Mouse (Mus musculus) kidney, embryonic 14.5 days (tissue): ENCODE data around the gene 0610030E20Rik. TPM values are rescaled to one million over a fixed set of nuclear protein-coding genes. Genes with fewer than 3 reads are reported as not detected.

ENCODE experiments used
- ATAC-seq: fragments of 200-750 bp; cut with Nextera tagmentation; 2 replicates; pipeline ENCODE4 v1.8.0; 2017; ENCODE audit warnings: moderate number of reproducible peaks, mild to moderate bottlenecking, moderate TSS enrichment, moderate library complexity; ENCODE audit not compliant: low FRiP score, low TSS enrichment
- H3K27ac ChIP-seq: fragments of 300-500 bp; sonication (generic); 2 replicates; pipeline ENCODE4 v1.5.1; 2014; ENCODE audit warnings: low read depth, mild to moderate bottlenecking, low read length, moderate library complexity, mixed read lengths
- H3K27me3 ChIP-seq: fragments of 300-500 bp; sonication (generic); 2 replicates; pipeline ENCODE4 v1.6.1; 2014; ENCODE audit warnings: mild to moderate bottlenecking, low read length; ENCODE audit not compliant: control insufficient read depth, insufficient read depth
- H3K36me3 ChIP-seq: fragments of 300-500 bp; sonication (generic); 2 replicates; pipeline ENCODE4 v1.6.1; 2014; ENCODE audit warnings: low read length, mixed read lengths; ENCODE audit not compliant: control insufficient read depth, insufficient read depth
- H3K4me1 ChIP-seq: fragments of 300-500 bp; sonication (generic); 2 replicates; pipeline ENCODE4 v1.6.1; 2014; ENCODE audit warnings: low read length, mixed read lengths; ENCODE audit not compliant: control insufficient read depth, insufficient read depth
- H3K4me2 ChIP-seq: fragments of 300-500 bp; sonication (generic); replicated peaks from 2 replicates; pipeline ENCODE4 v1.6.1; 2014; ENCODE audit warnings: low read depth, mild to moderate bottlenecking, low read length
- H3K4me3 ChIP-seq: fragments of 300-500 bp; sonication (generic); 2 replicates; pipeline ENCODE4 v1.5.1; 2014; ENCODE audit warnings: mild to moderate bottlenecking, low read length
- H3K9ac ChIP-seq: fragments of 300-500 bp; sonication (generic); 2 replicates; pipeline ENCODE4 v1.6.1; 2014; ENCODE audit warnings: low read depth, mild to moderate bottlenecking, low read length, moderate library complexity
- H3K9me3 ChIP-seq: fragments of 300-500 bp; sonication (generic); 2 replicates; pipeline ENCODE4 v1.6.1; 2016; ENCODE audit warnings: low read length; ENCODE audit not compliant: control insufficient read depth
- WGBS: fragments of 180-500 bp; shearing (Covaris S2); extraction: QIAGEN DNeasy Blood & Tissue Kit; methylation state at CpG from one replicate; pipeline ENCODE4 v1.1.7; 2014; 5-methylcytosine and 5-hydroxymethylcytosine counted together
- polyA plus RNA-seq: library from polyadenylated mRNA; unstranded; fragments of >200 nt; fragmentation: Nextera tagmentation; extraction: Ambion mirVana; gene quantifications from 2 replicates; pipeline ENCODE4 v1.2.1, GENCODE M21; 2014

The 0610030E20Rik gene
- polyA plus RNA-seq, 1 experiment from 2014 or later = 29.8 TPM

DNA sequence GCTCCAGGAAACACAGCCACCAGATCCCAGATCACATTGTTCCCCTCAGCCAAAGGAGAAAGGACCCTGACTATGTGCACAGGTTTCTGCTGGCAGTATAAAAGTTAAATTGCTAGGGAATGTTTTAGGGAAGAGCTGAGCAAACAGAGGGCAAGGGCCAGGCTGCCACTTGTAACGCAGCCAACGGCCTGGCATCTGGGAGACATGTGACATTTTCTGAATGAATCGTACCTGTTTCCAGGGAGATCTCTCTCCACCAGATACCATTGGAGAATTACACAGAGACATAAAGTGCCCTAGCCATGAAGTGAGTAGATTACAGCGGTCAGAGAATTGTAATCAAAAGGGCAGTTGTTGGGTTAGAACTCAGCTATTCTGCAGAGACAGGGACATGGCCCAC is 26.1 kb downstream of the 0610030E20Rik start:
- WGBS = 87% methylated on average over 4 of the region's 4 CpGs
- no peak overlapping the region for H3K27ac ChIP-seq

DNA sequence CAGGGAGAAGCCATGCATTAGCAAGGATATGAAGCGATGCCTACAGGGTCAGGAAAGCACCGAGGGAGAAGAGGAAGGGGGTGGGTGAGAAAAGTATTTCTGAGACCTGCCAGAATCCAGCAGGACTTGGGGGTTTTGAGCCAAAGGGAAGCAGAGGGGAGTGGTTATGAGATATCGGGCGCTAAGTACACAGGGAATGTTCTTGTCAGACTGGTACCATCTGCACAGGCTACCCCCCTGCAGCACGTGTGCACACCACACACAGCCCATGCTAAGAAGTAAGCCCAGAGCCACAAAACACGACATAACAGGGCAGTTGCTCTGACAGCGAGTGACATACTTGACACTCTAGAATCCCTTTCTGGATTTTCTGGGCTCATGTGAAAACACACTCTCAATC is 27.1 kb downstream of the 0610030E20Rik start:
- Histone ChIP-seq H3K27ac (no peak overlapping the region), H3K4me3 (no peak overlapping the region), H3K4me1 (no peaks in the 10 kb centered on the region), H3K36me3 (no peaks in the 10 kb centered on the region), H3K27me3 (peaks cover under 1% of the 10 kb centered on the region; the same call in 1 of the 2 replicates), H3K9ac (no peak overlapping the region), H3K4me2 (no peak overlapping the region), H3K9me3 (no peaks in the 10 kb centered on the region)
- ATAC-seq = no peak
- 72% methylated on average over 7 of the region's 7 CpGs for WGBS

More for the DNA sequence above, 26.1 kb downstream of the 0610030E20Rik start:
- no peak for ATAC-seq
- no peaks in the 10 kb centered on the region for H3K4me1 ChIP-seq
- H3K4me3 ChIP-seq = no peak overlapping the region
- H3K9me3 ChIP-seq = no peaks in the 10 kb centered on the region
- no peaks in the 10 kb centered on the region for H3K36me3 ChIP-seq
- H3K4me2 ChIP-seq = no peak overlapping the region
- no peak overlapping the region for H3K9ac ChIP-seq
- H3K27me3 ChIP-seq = no peaks in the 10 kb centered on the region

DNA sequence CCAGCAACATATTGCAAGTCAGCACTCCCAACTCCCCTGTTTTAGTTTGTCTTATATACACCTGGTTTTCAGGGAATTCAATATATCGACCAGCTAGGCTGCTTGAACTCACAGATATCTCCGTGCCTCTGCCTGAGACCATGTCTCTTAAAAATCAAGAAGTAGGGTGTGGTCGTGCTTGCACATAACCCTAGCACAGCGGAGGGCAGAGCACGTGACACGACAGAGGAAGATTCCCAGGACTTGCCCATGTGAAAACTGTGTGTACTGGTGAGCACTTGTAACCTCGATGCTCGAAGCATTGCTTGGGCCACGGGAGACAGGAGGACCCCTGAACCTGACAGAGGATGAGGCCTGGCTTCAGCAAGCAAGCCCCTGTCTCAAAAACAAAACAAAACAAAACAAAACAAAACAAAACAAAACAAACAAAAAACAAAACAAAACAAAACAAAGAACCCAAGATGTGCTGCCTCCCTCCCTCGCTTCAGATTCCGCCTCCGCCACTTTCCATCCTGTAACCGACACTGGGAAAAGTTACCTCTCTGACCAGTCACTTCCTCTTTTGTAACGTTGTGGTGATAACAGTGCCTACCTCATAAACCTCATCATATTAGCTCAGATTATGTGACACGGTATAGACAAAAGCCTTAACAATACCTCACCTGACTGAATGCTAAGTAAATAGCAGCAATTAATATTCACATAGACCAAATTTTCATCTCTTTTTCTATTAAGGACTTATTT is 27.9 kb downstream of the 0610030E20Rik start:
- no peaks in the 10 kb centered on the region for H3K4me1 ChIP-seq
- no peaks in the 10 kb centered on the region for H3K9me3 ChIP-seq
- no peak overlapping the region for H3K4me3 ChIP-seq
- no peak overlapping the region for H3K27ac ChIP-seq
- H3K27me3 ChIP-seq = peaks cover 8% of the 10 kb centered on the region; the same call in 1 of the 2 replicates
- no peak for ATAC-seq
- WGBS = 77% methylated on average over 15 of the region's 15 CpGs
- no peak overlapping the region for H3K4me2 ChIP-seq
- no peak overlapping the region for H3K9ac ChIP-seq
- H3K36me3 ChIP-seq = no peaks in the 10 kb centered on the region

DNA sequence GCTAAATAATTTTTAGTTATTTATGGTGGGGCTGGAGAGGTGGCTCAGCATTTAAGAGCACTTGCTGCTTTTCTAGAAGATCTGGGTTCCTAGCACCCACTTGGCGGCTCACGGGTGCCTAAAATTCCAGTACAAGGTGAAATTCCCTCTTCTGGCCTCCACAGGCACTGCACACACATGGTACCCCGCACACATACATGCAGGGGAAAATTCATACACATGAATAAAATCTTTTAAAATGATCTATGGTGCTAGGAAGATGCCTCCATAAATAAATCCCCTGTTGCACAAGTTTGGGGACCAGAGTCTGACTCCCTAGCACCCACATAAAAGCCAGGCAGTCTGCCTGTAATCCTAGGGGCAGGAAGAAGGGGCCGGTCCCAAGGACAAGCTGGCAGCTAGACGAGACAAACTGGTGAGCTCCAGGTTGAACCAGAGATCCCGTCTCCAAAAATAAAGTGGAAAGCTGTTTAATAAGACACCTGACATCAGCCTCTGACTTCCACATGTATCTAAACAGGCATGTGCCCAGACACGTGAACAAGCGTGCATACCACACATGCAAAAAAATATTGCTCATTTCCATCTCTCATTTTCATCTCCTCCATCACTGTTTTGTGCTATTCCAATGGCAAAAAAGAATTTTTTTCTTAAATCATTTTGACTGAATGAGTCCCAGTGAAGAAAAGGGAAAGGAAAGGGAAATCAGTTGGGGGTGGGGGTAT is 31.6 kb downstream of the 0610030E20Rik start:
- ATAC-seq = no peak
- Histone ChIP-seq H3K4me2 (no peak overlapping the region; the same call in 1 of the 2 replicates), H3K27ac (no peak overlapping the region), H3K4me3 (no peak overlapping the region; the same call in 1 of the 2 replicates), H3K4me1 (no peaks in the 10 kb centered on the region), H3K36me3 (no peaks in the 10 kb centered on the region), H3K27me3 (peaks cover 11% of the 10 kb centered on the region; the same call in 1 of the 2 replicates), H3K9me3 (no peaks in the 10 kb centered on the region), H3K9ac (no peak overlapping the region)
- WGBS = 88% methylated on average over 8 of the region's 8 CpGs

DNA sequence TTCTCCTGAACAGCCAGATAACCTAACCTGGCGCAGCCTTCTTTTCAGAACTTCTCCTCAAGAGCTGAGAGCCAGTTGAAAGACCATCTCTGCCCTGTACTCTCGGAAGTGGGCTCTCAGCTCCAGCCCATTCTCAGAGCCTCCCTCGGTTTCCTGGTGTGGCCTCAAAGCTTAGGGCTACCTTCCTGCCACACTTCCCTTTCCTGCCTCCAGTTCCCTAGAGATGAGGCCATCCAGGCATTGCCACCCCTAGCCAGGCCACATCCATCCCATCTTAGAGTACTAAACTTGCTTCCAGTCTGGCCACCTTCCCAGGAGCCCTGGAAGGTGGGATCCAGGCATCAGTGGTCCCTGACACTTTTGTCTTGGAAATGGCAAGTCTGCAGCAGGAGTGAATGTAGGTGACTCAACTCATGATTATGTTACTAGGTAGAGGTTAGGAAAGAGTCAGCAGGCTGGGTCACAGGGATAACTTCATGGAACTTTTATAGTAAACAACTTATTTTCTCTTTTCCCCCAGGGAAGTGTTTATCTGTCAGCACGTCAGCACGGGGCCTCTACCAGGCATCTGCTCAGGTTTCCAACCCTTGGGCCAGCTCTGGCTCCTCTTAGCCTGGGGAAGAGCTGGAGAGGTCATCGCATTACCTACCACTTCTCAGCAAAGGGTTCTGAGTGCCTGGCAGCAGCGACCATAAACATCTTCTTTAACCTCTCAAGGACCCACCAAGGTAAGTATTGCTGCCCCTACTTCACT is 32.4 kb downstream of the 0610030E20Rik start:
- Histone ChIP-seq H3K27ac (peak overlapping the region; percentile 21; the same call in 1 of the 2 replicates), H3K4me3 (peak overlapping the region; percentile 45)
- 41% methylated on average over 7 of the region's 7 CpGs for WGBS

DNA sequence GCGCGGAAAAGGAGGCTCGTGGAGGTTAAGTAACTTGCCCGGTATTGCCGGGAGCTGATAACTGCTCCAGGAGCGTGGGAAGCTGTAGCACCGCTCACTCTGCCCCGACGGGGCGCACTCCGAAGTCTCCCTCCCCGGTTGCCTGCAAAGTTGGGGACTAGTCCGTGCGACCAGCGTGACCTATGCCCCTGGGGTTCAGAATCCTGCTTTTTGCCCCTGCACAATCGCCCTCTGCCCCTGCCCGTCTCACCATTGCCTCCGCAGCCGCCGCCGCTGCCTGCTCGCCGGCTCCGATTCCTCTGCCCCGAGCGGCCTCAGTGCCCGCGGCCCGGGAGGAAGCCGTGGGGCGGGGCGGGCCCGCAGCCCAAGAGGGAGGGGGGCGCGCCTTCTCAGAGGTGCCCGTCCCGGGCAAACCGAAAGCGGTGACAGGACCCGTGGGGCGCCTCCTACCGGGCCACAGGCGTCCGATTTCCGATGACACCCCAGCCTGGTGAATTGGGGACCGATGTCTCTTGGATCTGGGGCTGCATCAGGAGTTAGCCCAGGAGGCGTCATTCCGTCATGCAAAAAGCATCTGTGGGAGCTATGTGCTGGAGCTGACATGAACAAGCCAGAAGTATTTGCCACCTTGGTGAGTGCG is 33.1 kb downstream of the 0610030E20Rik start, which contains the start of gene Vamp5:
Gene Vamp5 (minus strand): TSS at position 338 of the 640 bp plus-strand sequence.
- Histone ChIP-seq H3K4me2 (peak within 1 kb of the TSS; percentile 58), H3K9me3 (no peaks in the 10 kb centered on the region), H3K4me3 (peak within 1 kb of the TSS; percentile 45), H3K4me1 (no peaks in the 10 kb centered on the region), H3K27ac (peak within 1 kb of the TSS; percentile 21; the same call in 1 of the 2 replicates), H3K27me3 (peaks cover 11% of the 10 kb centered on the region; the same call in 1 of the 2 replicates), H3K36me3 (peaks cover 3% of the 10 kb centered on the region), H3K9ac (peak within 1 kb of the TSS; percentile 53)
- WGBS = 2% methylated on average over 48 of the region's 49 CpGs
- ATAC-seq = peak; percentile 74

More for the DNA sequence above, 32.4 kb downstream of the 0610030E20Rik start:
- no peak; the same call in 1 of the 2 replicates for ATAC-seq
- no peaks in the 10 kb centered on the region for H3K4me1 ChIP-seq
- no peaks in the 10 kb centered on the region for H3K9me3 ChIP-seq
- peaks cover 11% of the 10 kb centered on the region; the same call in 1 of the 2 replicates for H3K27me3 ChIP-seq
- H3K36me3 ChIP-seq = no peaks in the 10 kb centered on the region
- H3K4me2 ChIP-seq = peak overlapping the region; percentile 58
- peak overlapping the region; percentile 53; the same call in 1 of the 2 replicates for H3K9ac ChIP-seq

DNA sequence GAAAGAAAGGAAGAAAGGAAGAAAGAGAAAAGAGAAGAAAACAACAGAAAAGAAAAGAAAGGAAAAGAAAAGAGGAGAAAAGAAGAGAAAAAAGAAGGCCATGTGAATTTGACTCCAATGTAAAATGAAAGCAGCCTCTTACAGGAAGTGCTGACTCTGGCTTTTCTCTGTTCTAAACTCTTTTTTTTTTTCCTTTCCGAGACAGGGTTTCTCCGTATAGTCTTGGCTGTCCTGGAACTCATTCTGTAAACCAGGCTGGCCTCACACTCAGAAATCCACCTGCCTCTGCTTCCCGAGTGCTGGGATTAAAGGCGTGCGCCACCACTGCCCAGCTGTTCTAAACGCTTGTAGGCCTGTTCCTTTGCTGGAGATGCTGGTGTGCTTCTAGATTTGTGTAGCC is 35.4 kb downstream of the 0610030E20Rik start:
- ATAC-seq = no peak
- no peaks in the 10 kb centered on the region for H3K4me1 ChIP-seq
- 84% methylated on average over 6 of the region's 6 CpGs for WGBS

DNA sequence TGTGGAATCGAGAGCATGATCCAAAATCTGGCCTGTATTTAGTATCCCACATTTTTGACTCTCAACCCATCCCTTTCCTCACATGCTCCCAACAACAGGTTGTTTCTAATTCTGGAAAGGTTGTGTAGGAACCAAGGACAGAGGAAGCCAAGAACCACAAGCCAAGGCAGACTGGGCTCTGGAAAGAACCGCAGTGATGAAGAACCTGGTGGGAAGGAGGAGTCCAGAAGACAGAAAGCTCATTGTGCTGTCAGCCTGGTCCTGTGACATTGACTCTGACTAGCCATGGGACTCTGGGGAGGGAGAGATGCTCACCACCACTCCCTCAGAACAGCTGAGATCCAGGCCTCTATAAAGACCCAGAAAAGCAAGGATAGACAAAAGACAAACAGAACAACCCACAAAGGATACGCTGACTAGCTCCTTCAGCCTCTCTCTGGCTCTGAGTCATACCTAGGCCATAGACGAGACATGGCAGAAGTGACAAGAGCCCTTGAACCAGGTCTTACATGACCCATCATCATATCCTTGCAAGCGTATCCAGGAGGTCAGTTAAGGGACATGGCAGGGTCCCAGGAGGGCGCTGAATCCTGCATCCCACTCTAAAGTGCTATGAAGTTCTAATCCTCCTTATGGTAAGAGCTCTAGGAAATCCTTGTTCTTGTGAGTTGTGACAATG is 36.2 kb downstream of the 0610030E20Rik start:
- 87% methylated on average over 6 of the region's 6 CpGs for WGBS
- H3K27ac ChIP-seq = no peak overlapping the region
- H3K9ac ChIP-seq = no peak overlapping the region
- H3K9me3 ChIP-seq = no peaks in the 10 kb centered on the region
- H3K27me3 ChIP-seq = peaks cover 11% of the 10 kb centered on the region; the same call in 1 of the 2 replicates
- peaks cover 5% of the 10 kb centered on the region for H3K4me1 ChIP-seq
- no peak overlapping the region for H3K4me2 ChIP-seq
- peaks cover 10% of the 10 kb centered on the region for H3K36me3 ChIP-seq
- ATAC-seq = no peak
- no peak overlapping the region for H3K4me3 ChIP-seq

More for the DNA sequence above, 35.4 kb downstream of the 0610030E20Rik start:
- H3K27me3 ChIP-seq = peaks cover 11% of the 10 kb centered on the region; the same call in 1 of the 2 replicates
- H3K9ac ChIP-seq = no peak overlapping the region
- H3K27ac ChIP-seq = no peak overlapping the region
- no peak overlapping the region for H3K4me3 ChIP-seq
- H3K9me3 ChIP-seq = no peaks in the 10 kb centered on the region
- H3K4me2 ChIP-seq = no peak overlapping the region
- peaks cover 10% of the 10 kb centered on the region for H3K36me3 ChIP-seq
